Mouse (Mus musculus) heart, postnatal 25 days (tissue): ENCODE measurements around the gene Tgfbr1. TPM values are rescaled to one million over a fixed set of nuclear protein-coding genes. Genes with fewer than 3 reads are reported as not detected.

Experiments
- DNase-seq: peaks from one replicate; pipeline ENCODE4 v3.0.0; 2022; ENCODE audit warnings: low spot score
- intact Hi-C: fragments of 180-260 bp; cut with DNase I; formaldehyde crosslinking; loops from one replicate; pipeline ENCODE4 v1.15.1; 2025
- total RNA-seq, 2 experiments: library from RNA; stranded (reverse); gene quantifications; 2 replicates each; pipeline ENCODE4 v1.2.3; 2021

Tgfbr1 gene
- total RNA-seq, 2 experiments from 2014 or later, result 14.3 to 15.8 TPM

- no peak for DNase-seq
- intact Hi-C loops, result loop anchor here (5.0 to 10.0 kb wide), 2 partner anchors 52 to 720 kb away; partner anchors contain the start of gene Tgfbr1
Measured at GRCm38 (mm10) chr4:47404536-47404935, 51.5 kb downstream of the Tgfbr1 start.

- no peak for DNase-seq
- intact Hi-C loops, result loop anchor here (10.0 kb wide), 1 partner anchor 722 kb away; no protein-coding TSS in a partner anchor
Measured at GRCm38 (mm10) chr4:47407161-47407560, 54.1 kb downstream of the Tgfbr1 start.

- intact Hi-C loops, result no loop called here
- no peak for DNase-seq
Measured at GRCm38 (mm10) chr4:47417871-47418270, 64.8 kb downstream of the Tgfbr1 start.

GRCm38 (mm10) chr4:47419268-47419973 is 66.4 kb downstream of the Tgfbr1 start:
- DNase-seq, result no peak
- intact Hi-C loops, result no loop called here

GRCm38 (mm10) chr4:47420191-47420590 is 67.2 kb downstream of the Tgfbr1 start:
- DNase-seq, result no peak
- intact Hi-C loops, result no loop called here

- DNase-seq, result no peak
- intact Hi-C loops, result no loop called here
Measured at GRCm38 (mm10) chr4:47422194-47422593, 69.2 kb downstream of the Tgfbr1 start.

GRCm38 (mm10) chr4:47422946-47423345 is 69.9 kb downstream of the Tgfbr1 start:
- no peak for DNase-seq
- intact Hi-C loops, result no loop called here

- intact Hi-C loops, result no loop called here
Measured at GRCm38 (mm10) chr4:47424376-47424775, 71.4 kb downstream of the Tgfbr1 start.

GRCm38 (mm10) chr4:47425247-47425830 is 72.3 kb downstream of the Tgfbr1 start:
- intact Hi-C loops, result no loop called here
- no peak for DNase-seq

More at GRCm38 (mm10) chr4:47424376-47424775, 71.4 kb downstream of the Tgfbr1 start:
- DNase-seq, result no peak

GRCm38 (mm10) chr4:47427606-47428005 is 74.6 kb downstream of the Tgfbr1 start:
- DNase-seq, result no peak
- intact Hi-C loops, result no loop called here

- DNase-seq, result no peak
- intact Hi-C loops, result loop anchor here (10.0 kb wide), 2 partner anchors 764 to 954 kb away; no protein-coding TSS in a partner anchor
Measured at GRCm38 (mm10) chr4:47430557-47430956, 77.5 kb downstream of the Tgfbr1 start.

- intact Hi-C loops, result loop anchor here (10.0 kb wide), 2 partner anchors 764 to 954 kb away; no protein-coding TSS in a partner anchor
- DNase-seq, result no peak
Measured at GRCm38 (mm10) chr4:47431081-47431480, 78.1 kb downstream of the Tgfbr1 start.

GRCm38 (mm10) chr4:47432766-47433165 is 79.7 kb downstream of the Tgfbr1 start:
- no peak for DNase-seq
- intact Hi-C loops, result loop anchor here (10.0 kb wide), 2 partner anchors 762 to 952 kb away; no protein-coding TSS in a partner anchor

GRCm38 (mm10) chr4:47435131-47435530 is 82.1 kb downstream of the Tgfbr1 start:
- no peak for DNase-seq
- intact Hi-C loops, result loop anchor here (5.0 to 10.0 kb wide), 3 partner anchors 67 to 950 kb away; no protein-coding TSS in a partner anchor

- DNase-seq, result no peak
- intact Hi-C loops, result loop anchor here (5.0 to 10.0 kb wide), 3 partner anchors 67 to 949 kb away; no protein-coding TSS in a partner anchor
Measured at GRCm38 (mm10) chr4:47435566-47436360, 82.7 kb downstream of the Tgfbr1 start.

GRCm38 (mm10) chr4:47437365-47438340 is 84.6 kb downstream of the Tgfbr1 start:
- intact Hi-C loops, result loop anchor here (5.0 to 10.0 kb wide), 3 partner anchors 65 to 947 kb away; no protein-coding TSS in a partner anchor
- DNase-seq, result peak; percentile 58

- DNase-seq, result no peak
- intact Hi-C loops, result loop anchor here (5.0 to 10.0 kb wide), 3 partner anchors 63 to 946 kb away; no protein-coding TSS in a partner anchor
Measured at GRCm38 (mm10) chr4:47438956-47439355, 85.9 kb downstream of the Tgfbr1 start.

GRCm38 (mm10) chr4:47440951-47441350 is 87.9 kb downstream of the Tgfbr1 start:
- intact Hi-C loops, result no loop called here
- DNase-seq, result no peak

GRCm38 (mm10) chr4:47448526-47448925 is 95.5 kb downstream of the Tgfbr1 start:
- intact Hi-C loops, result no loop called here
- DNase-seq, result no peak
